Mouse (Mus musculus) MEL (cell line): Measurements from ENCODE around the gene Cpm. TPM values are rescaled to one million over a fixed set of nuclear protein-coding genes. Genes with fewer than 3 reads are reported as not detected.

Source experiments
- DNase-seq: peaks from one replicate; pipeline ENCODE4 v3.0.0; 2011; ENCODE audit warnings: low read depth, low spot score
- H3K27ac ChIP-seq: 2 replicates; pipeline ENCODE4 v1.5.1; 2012; ENCODE audit warnings: low read depth, mild to moderate bottlenecking, control low read depth, low read length, moderate library complexity; ENCODE audit not compliant: control insufficient read depth
- H3K27me3 ChIP-seq, 2 experiments: fragments of 150-350 bp in 1 of 2; sonication (generic) in 1 of 2; 2 replicates each; pipeline ENCODE4 v1.6.1; 2012; ENCODE audit warnings: low read length in 2 of 2, mild to moderate bottlenecking in 2 of 2, improper control_type of control experiment in 1 of 2, moderate library complexity in 1 of 2; ENCODE audit not compliant: insufficient read depth in 2 of 2, control insufficient read depth in 1 of 2
- H3K36me3 ChIP-seq, 2 experiments: 2 replicates each; pipeline ENCODE4 v1.6.1; 2012 to 2014; ENCODE audit warnings: low read length in 2 of 2, improper control_type of control experiment in 1 of 2, inconsistent platforms in 1 of 2, mild to moderate bottlenecking in 1 of 2; ENCODE audit not compliant: insufficient read depth in 2 of 2, control insufficient read depth in 1 of 2
- H3K4me1 ChIP-seq, 2 experiments: fragments of 150-350 bp in 1 of 2; sonication (generic) in 1 of 2; 2 replicates each; pipeline ENCODE4 v1.6.1; 2012; ENCODE audit warnings: low read length in 2 of 2, improper control_type of control experiment in 1 of 2, mild to moderate bottlenecking in 1 of 2; ENCODE audit not compliant: insufficient read depth in 2 of 2, control insufficient read depth in 1 of 2
- H3K4me3 ChIP-seq, 2 experiments: fragments of 150-350 bp in 1 of 2; sonication (generic) in 1 of 2; 2 replicates each; pipeline ENCODE4 v1.5.1; 2012; ENCODE audit warnings: low read depth in 2 of 2, low read length in 2 of 2, mild to moderate bottlenecking in 2 of 2, moderate library complexity in 2 of 2, control low read depth in 1 of 2, improper control_type of control experiment in 1 of 2; ENCODE audit not compliant: control insufficient read depth in 1 of 2, insufficient read depth in 1 of 2
- H3K79me2 ChIP-seq: 2 replicates; pipeline ENCODE4 v1.6.1; 2012; ENCODE audit warnings: mild to moderate bottlenecking, low read length, moderate library complexity; ENCODE audit not compliant: control insufficient read depth, poor library complexity, insufficient read depth
- H3K9ac ChIP-seq: 2 replicates; pipeline ENCODE4 v1.6.1; 2012; ENCODE audit warnings: low read depth, mild to moderate bottlenecking, control low read depth, low read length, moderate library complexity; ENCODE audit not compliant: control insufficient read depth, poor library complexity, severe bottlenecking
- H3K9me3 ChIP-seq: fragments of 150-350 bp; sonication (generic); replicated peaks from 2 replicates; pipeline ENCODE4 v1.6.1; 2012; ENCODE audit warnings: mild to moderate bottlenecking, low read length, improper control_type of control experiment, moderate library complexity; ENCODE audit not compliant: insufficient read depth
- CHD1 ChIP-seq: IDR thresholded peaks from 2 replicates; pipeline ENCODE4 v1.6.1; 2012; ENCODE audit warnings: low read depth, mild to moderate bottlenecking, inconsistent platforms, low read length, improper control_type of control experiment
- ETS1 ChIP-seq: IDR thresholded peaks from 2 replicates; pipeline ENCODE4 v1.6.1; 2012; ENCODE audit warnings: low read depth, mild to moderate bottlenecking, inconsistent platforms, low read length, improper control_type of control experiment, moderate library complexity
- GABPA ChIP-seq: IDR thresholded peaks from 2 replicates; pipeline ENCODE4 v1.6.1; 2012; ENCODE audit warnings: low read depth, mild to moderate bottlenecking, inconsistent platforms, low read length, improper control_type of control experiment, moderate library complexity
- GATA1 ChIP-seq: IDR thresholded peaks from 2 replicates; pipeline ENCODE4 v1.6.1; 2011; ENCODE audit warnings: low read depth, low read length, improper control_type of control experiment
- HCFC1 ChIP-seq: IDR thresholded peaks from 2 replicates; pipeline ENCODE4 v1.6.1; 2012; ENCODE audit warnings: low read depth, mild to moderate bottlenecking, inconsistent platforms, low read length, improper control_type of control experiment, moderate library complexity
- MAFK ChIP-seq: IDR thresholded peaks from 2 replicates; pipeline ENCODE4 v1.6.1; 2011; ENCODE audit warnings: low read depth, mild to moderate bottlenecking, low read length, improper control_type of control experiment, borderline replicate concordance
- MAX ChIP-seq: IDR thresholded peaks from 2 replicates; pipeline ENCODE4 v1.6.1; 2011; ENCODE audit warnings: low read length, improper control_type of control experiment
- MAZ ChIP-seq: IDR thresholded peaks from 2 replicates; pipeline ENCODE4 v1.6.1; 2012; ENCODE audit warnings: low read depth, mild to moderate bottlenecking, inconsistent platforms, low read length, improper control_type of control experiment
- NRF1 ChIP-seq: IDR thresholded peaks from 2 replicates; pipeline ENCODE4 v1.6.1; 2014; ENCODE audit warnings: low read depth, mild to moderate bottlenecking, inconsistent platforms, low read length, improper control_type of control experiment, moderate library complexity; ENCODE audit not compliant: poor library complexity, insufficient read depth, severe bottlenecking
- POLR2A ChIP-seq, 2 experiments: IDR thresholded peaks; 2 replicates each; pipeline ENCODE4 v1.6.1; 2011 to 2012; ENCODE audit warnings: low read length in 2 of 2, mild to moderate bottlenecking in 2 of 2, control low read depth in 1 of 2, improper control_type of control experiment in 1 of 2, low read depth in 1 of 2, moderate library complexity in 1 of 2; ENCODE audit not compliant: control insufficient read depth in 1 of 2, insufficient read depth in 1 of 2, poor library complexity in 1 of 2
- POLR2AphosphoS2 ChIP-seq: IDR thresholded peaks from 2 replicates; pipeline ENCODE4 v1.6.1; 2011; ENCODE audit warnings: low read length, improper control_type of control experiment
- TBP ChIP-seq: IDR thresholded peaks from 2 replicates; pipeline ENCODE4 v1.8.0; 2011; ENCODE audit warnings: low read depth, low read length, improper control_type of control experiment
- USF2 ChIP-seq, 2 experiments: IDR thresholded peaks; 2 replicates each; pipeline ENCODE4 v1.6.1; 2011 to 2012; ENCODE audit warnings: improper control_type of control experiment in 2 of 2, low read length in 2 of 2, borderline replicate concordance in 1 of 2, inconsistent platforms in 1 of 2, low read depth in 1 of 2, mild to moderate bottlenecking in 1 of 2; ENCODE audit not compliant: insufficient read depth in 1 of 2
- ZC3H11A ChIP-seq: IDR thresholded peaks from 2 replicates; pipeline ENCODE4 v1.6.1; 2012; ENCODE audit warnings: low read depth, mild to moderate bottlenecking, inconsistent platforms, low read length, improper control_type of control experiment
- ZKSCAN1 ChIP-seq: IDR thresholded peaks from 2 replicates; pipeline ENCODE4 v1.6.1; 2012; ENCODE audit warnings: low read depth, mild to moderate bottlenecking, inconsistent platforms, low read length, improper control_type of control experiment, moderate library complexity
- ZNF384 ChIP-seq: IDR thresholded peaks from 2 replicates; pipeline ENCODE4 v1.6.1; 2012; ENCODE audit warnings: low read depth, mild to moderate bottlenecking, inconsistent platforms, low read length, improper control_type of control experiment
- polyA plus RNA-seq, 2 experiments: library from polyadenylated mRNA; stranded (reverse) in 1 of 2; unstranded in 1 of 2; fragments of >175 nt in 1 of 2; fragments of >200 nt in 1 of 2; gene quantifications; 2 replicates each; pipeline versions ENCODE4 v1.2.1 to v1.2.4; 2012; ENCODE audit warnings: low replicate concordance in 2 of 2, low read depth in 1 of 2; ENCODE audit not compliant: insufficient read length in 2 of 2, insufficient read depth in 1 of 2, missing spikeins in 1 of 2
- total RNA-seq: library from RNA; depleted of rRNA; stranded (reverse); fragments of 300-350 nt; gene quantifications from 2 replicates; pipeline ENCODE4 v1.2.3, GENCODE M21; 2012

The Cpm gene
- total and polyA plus RNA-seq, 3 experiments: 0.04 to 0.40 TPM; not detected in 1

- Histone ChIP-seq H3K9me3 (no peaks in the 10 kb centered on the region), H3K36me3 (no peaks in the 10 kb centered on the region), H3K79me2 (no peaks in the 10 kb centered on the region), H3K27ac (no peak overlapping the region), H3K4me1 (no peaks in the 10 kb centered on the region)
- no peak for DNase-seq
- TF ChIP-seq USF2 (IDR thresholded peaks at IDR 0.05; ENCODE audit: borderline replicate concordance in 1 of 2, insufficient read depth in 1 of 2, low read depth in 1 of 2, low read length in 2 of 2) (no peak), MAZ (no peak), POLR2AphosphoS2 (no peak), HCFC1 (no peak), ZNF384 (no peak), CHD1 (no peak), ETS1 (no peak), GATA1 (no peak), ZKSCAN1 (no peak), MAFK (no peak), POLR2A (IDR thresholded peaks at IDR 0.05; ENCODE audit: control insufficient read depth in 1 of 2, insufficient read depth in 1 of 2, low read depth in 1 of 2, low read length in 2 of 2, poor library complexity in 1 of 2) (no peak), MAX (no peak), ZC3H11A (no peak)
- TF ChIP-seq, all 39 proteins: peak for 0
- Histone ChIP-seq H3K4me3 (no peak overlapping the region), H3K9ac (no peak overlapping the region), H3K27me3 (no peaks in the 10 kb centered on the region)
Observed at GRCm38 (mm10) chr10:117609810-117610090, 19.6 kb upstream of the Cpm start.

GRCm38 (mm10) chr10:117610160-117610764 is 19.0 kb upstream of the Cpm start:
- no peaks in the 10 kb centered on the region for H3K9me3 ChIP-seq
- H3K36me3 ChIP-seq: no peaks in the 10 kb centered on the region
- no peak for DNase-seq
- no peak overlapping the region for H3K4me3 ChIP-seq
- TF ChIP-seq MAZ (no peak), NRF1 (no peak), GABPA (no peak), TBP (no peak)
- H3K27me3 ChIP-seq: no peaks in the 10 kb centered on the region
- H3K79me2 ChIP-seq: no peaks in the 10 kb centered on the region
- no peak overlapping the region for H3K9ac ChIP-seq
- no peak overlapping the region for H3K27ac ChIP-seq
- H3K4me1 ChIP-seq: no peaks in the 10 kb centered on the region
